Mouse (Mus musculus) lung, embryonic 15.5 days (tissue): Measurements from ENCODE around the gene Rhebl1. TPM values are rescaled to one million over a fixed set of nuclear protein-coding genes. Genes with fewer than 3 reads are reported as not detected.

Experiments
- ATAC-seq: fragments of 200-750 bp; cut with Nextera tagmentation; 2 replicates; pipeline ENCODE4 v1.8.0; 2017; ENCODE audit warnings: moderate number of reproducible peaks, borderline replicate concordance; ENCODE audit not compliant: low FRiP score, low TSS enrichment; ENCODE audit errors: extremely low read depth
- H3K27ac ChIP-seq: fragments of 300-500 bp; sonication (generic); 2 replicates; pipeline ENCODE4 v1.5.1; 2015; ENCODE audit warnings: moderate library complexity, mild to moderate bottlenecking, inconsistent platforms
- H3K27me3 ChIP-seq: fragments of 300-500 bp; sonication (generic); 2 replicates; pipeline ENCODE4 v1.6.1; 2015; ENCODE audit warnings: inconsistent platforms
- H3K36me3 ChIP-seq: fragments of 300-500 bp; sonication (generic); 2 replicates; pipeline ENCODE4 v1.6.1; 2015; ENCODE audit warnings: inconsistent platforms
- H3K4me1 ChIP-seq: fragments of 300-500 bp; sonication (generic); 2 replicates; pipeline ENCODE4 v1.6.1; 2015; ENCODE audit warnings: inconsistent platforms
- H3K4me2 ChIP-seq: fragments of 300-500 bp; sonication (generic); 2 replicates; pipeline ENCODE4 v1.6.1; 2015; ENCODE audit warnings: inconsistent platforms, mild to moderate bottlenecking, moderate library complexity
- H3K4me3 ChIP-seq: fragments of 300-500 bp; sonication (generic); 2 replicates; pipeline ENCODE4 v1.5.1; 2015; ENCODE audit warnings: mild to moderate bottlenecking, inconsistent platforms
- H3K9ac ChIP-seq: fragments of 300-500 bp; sonication (generic); 2 replicates; pipeline ENCODE4 v1.6.1; 2015; ENCODE audit warnings: inconsistent platforms
- H3K9me3 ChIP-seq: fragments of 300-500 bp; sonication (generic); 2 replicates; pipeline ENCODE4 v1.6.1; 2016; ENCODE audit warnings: inconsistent platforms
- WGBS: fragments of 180-500 bp; shearing (Covaris S2); methylation state at CpG from one replicate; pipeline ENCODE4 v1.1.7; 2015; 5-methylcytosine and 5-hydroxymethylcytosine counted together
- polyA plus RNA-seq: library from polyadenylated mRNA; unstranded; fragments of >200 nt; fragmentation: Nextera tagmentation; extraction: Ambion mirVana; gene quantifications from 2 replicates; pipeline ENCODE4 v1.2.1, GENCODE M21; 2015

Gene Rhebl1
- polyA plus RNA-seq, 1 experiment from 2014 or later: 11.6 TPM

- peaks cover 44% of the 10 kb centered on the region for H3K36me3 ChIP-seq
- H3K4me2 ChIP-seq: no peak overlapping the region
- H3K9ac ChIP-seq: no peak overlapping the region
- H3K4me1 ChIP-seq: no peaks in the 10 kb centered on the region
- H3K27ac ChIP-seq: no peak overlapping the region
- H3K9me3 ChIP-seq: no peaks in the 10 kb centered on the region
- peaks cover 5% of the 10 kb centered on the region; the same call in 1 of the 2 replicates for H3K27me3 ChIP-seq
- 27% methylated on average over 10 of the region's 10 CpGs for WGBS
- no peak overlapping the region for H3K4me3 ChIP-seq
- no peak for ATAC-seq
Measured at GRCm38 (mm10) chr15:98904692-98905091, 10.4 kb upstream of the Rhebl1 start.

GRCm38 (mm10) chr15:98902600-98902999 is 8.3 kb upstream of the Rhebl1 start:
- Histone ChIP-seq H3K9ac (no peak overlapping the region), H3K36me3 (peaks cover 26% of the 10 kb centered on the region), H3K27ac (no peak overlapping the region), H3K4me1 (peaks cover 11% of the 10 kb centered on the region), H3K27me3 (peaks cover 25% of the 10 kb centered on the region), H3K4me3 (no peak overlapping the region), H3K9me3 (no peaks in the 10 kb centered on the region), H3K4me2 (no peak overlapping the region)
- 87% methylated on average over 2 of the region's 2 CpGs for WGBS
- ATAC-seq: no peak

GRCm38 (mm10) chr15:98901530-98901929 is 7.2 kb upstream of the Rhebl1 start:
- WGBS: 43% methylated on average over 1 of the region's 1 CpGs
- peaks cover 36% of the 10 kb centered on the region for H3K27me3 ChIP-seq
- no peak for ATAC-seq
- no peaks in the 10 kb centered on the region for H3K9me3 ChIP-seq
- no peak overlapping the region for H3K4me3 ChIP-seq
- peaks cover 18% of the 10 kb centered on the region for H3K36me3 ChIP-seq
- peaks cover 16% of the 10 kb centered on the region for H3K4me1 ChIP-seq
- no peak overlapping the region for H3K9ac ChIP-seq
- H3K27ac ChIP-seq: no peak overlapping the region
- H3K4me2 ChIP-seq: no peak overlapping the region

- Histone ChIP-seq H3K36me3 (no peaks in the 10 kb centered on the region), H3K27ac (no peak within 1 kb of the TSS), H3K9me3 (no peaks in the 10 kb centered on the region), H3K4me2 (peak within 1 kb of the TSS; percentile 56), H3K4me1 (peaks cover 48% of the 10 kb centered on the region), H3K4me3 (peak within 1 kb of the TSS; percentile 24), H3K27me3 (peaks cover 69% of the 10 kb centered on the region), H3K9ac (peak within 1 kb of the TSS; percentile 14; the same call in 1 of the 2 replicates)
- no peak for ATAC-seq
- 2% methylated on average over 40 of the region's 41 CpGs for WGBS
Measured at GRCm38 (mm10) chr15:98897928-98898800, 3.8 kb upstream of the Rhebl1 start, which contains the start of gene Dhh. Gene Dhh, minus strand, starts transcription at chr15:98898540.

- peaks cover 48% of the 10 kb centered on the region for H3K4me1 ChIP-seq
- peak overlapping the region; percentile 24 for H3K4me3 ChIP-seq
- H3K9ac ChIP-seq: no peak overlapping the region
- peaks cover 76% of the 10 kb centered on the region for H3K27me3 ChIP-seq
- H3K4me2 ChIP-seq: peak overlapping the region; percentile 56
- H3K36me3 ChIP-seq: no peaks in the 10 kb centered on the region
- H3K9me3 ChIP-seq: no peaks in the 10 kb centered on the region
- ATAC-seq: no peak
- 1% methylated on average over 10 of the region's 10 CpGs for WGBS
- H3K27ac ChIP-seq: no peak overlapping the region
Measured at GRCm38 (mm10) chr15:98897495-98897894, 3.2 kb upstream of the Rhebl1 start.

- WGBS: 4% methylated on average over 41 of the region's 41 CpGs
- Histone ChIP-seq H3K4me1 (peaks cover 51% of the 10 kb centered on the region), H3K4me2 (peak overlapping the region; percentile 100), H3K4me3 (peak overlapping the region; percentile 30), H3K9ac (peak overlapping the region; percentile 17; the same call in 1 of the 2 replicates), H3K36me3 (no peaks in the 10 kb centered on the region), H3K9me3 (no peaks in the 10 kb centered on the region), H3K27me3 (peaks cover 87% of the 10 kb centered on the region), H3K27ac (peak overlapping the region; percentile 47; the same call in 1 of the 2 replicates)
- no peak for ATAC-seq
Measured at GRCm38 (mm10) chr15:98895635-98896589, 1.6 kb upstream of the Rhebl1 start.

GRCm38 (mm10) chr15:98894746-98895634 is 650 bp upstream of the Rhebl1 start:
- no peaks in the 10 kb centered on the region for H3K36me3 ChIP-seq
- H3K4me2 ChIP-seq: peak overlapping the region; percentile 100
- H3K4me1 ChIP-seq: peaks cover 51% of the 10 kb centered on the region
- H3K4me3 ChIP-seq: peak overlapping the region; percentile 54
- WGBS: 5% methylated on average over 38 of the region's 38 CpGs
- H3K27ac ChIP-seq: no peak overlapping the region
- ATAC-seq: no peak
- no peaks in the 10 kb centered on the region for H3K9me3 ChIP-seq
- peaks cover 84% of the 10 kb centered on the region for H3K27me3 ChIP-seq
- peak overlapping the region; percentile 46; the same call in 1 of the 2 replicates for H3K9ac ChIP-seq

- Histone ChIP-seq H3K36me3 (no peaks in the 10 kb centered on the region), H3K27me3 (peaks cover 67% of the 10 kb centered on the region), H3K27ac (no peak overlapping the region), H3K4me2 (peak overlapping the region; percentile 100; the same call in 1 of the 2 replicates), H3K4me1 (peaks cover 44% of the 10 kb centered on the region), H3K4me3 (peak overlapping the region; percentile 54; the same call in 1 of the 2 replicates), H3K9ac (no peak overlapping the region), H3K9me3 (no peaks in the 10 kb centered on the region)
- 71% methylated on average over 4 of the region's 4 CpGs for WGBS
- ATAC-seq: no peak
Measured at GRCm38 (mm10) chr15:98893036-98893435, 1.3 kb downstream of the Rhebl1 start.

- WGBS: 35% methylated on average over 6 of the region's 6 CpGs
- H3K9ac ChIP-seq: no peak overlapping the region
Measured at GRCm38 (mm10) chr15:98891907-98892606, 2.3 kb downstream of the Rhebl1 start.

GRCm38 (mm10) chr15:98891198-98891742 is 3.1 kb downstream of the Rhebl1 start:
- no peaks in the 10 kb centered on the region for H3K9me3 ChIP-seq
- peak overlapping the region; percentile 15 for H3K4me3 ChIP-seq
- H3K4me2 ChIP-seq: peak overlapping the region; percentile 45
- no peaks in the 10 kb centered on the region for H3K36me3 ChIP-seq
- H3K4me1 ChIP-seq: peaks cover 33% of the 10 kb centered on the region
- H3K27me3 ChIP-seq: peaks cover 49% of the 10 kb centered on the region
- no peak overlapping the region for H3K27ac ChIP-seq
- no peak overlapping the region for H3K9ac ChIP-seq
- WGBS: 11% methylated on average over 19 of the region's 19 CpGs
- no peak for ATAC-seq

More at GRCm38 (mm10) chr15:98891907-98892606, 2.3 kb downstream of the Rhebl1 start:
- Histone ChIP-seq H3K9me3 (no peaks in the 10 kb centered on the region), H3K27ac (no peak overlapping the region), H3K4me3 (no peak overlapping the region), H3K4me2 (no peak overlapping the region), H3K27me3 (peaks cover 57% of the 10 kb centered on the region), H3K4me1 (peaks cover 35% of the 10 kb centered on the region), H3K36me3 (no peaks in the 10 kb centered on the region)
- ATAC-seq: peak; percentile 44; the same call in 1 of the 2 replicates
